Mouse (Mus musculus) right cerebral cortex, postnatal 25 days (tissue): ENCODE measurements around the gene Sox18.

Experiments used
- DNase-seq: peaks from one replicate; pipeline ENCODE4 v3.0.0; 2022

Gene Sox18

DNA sequence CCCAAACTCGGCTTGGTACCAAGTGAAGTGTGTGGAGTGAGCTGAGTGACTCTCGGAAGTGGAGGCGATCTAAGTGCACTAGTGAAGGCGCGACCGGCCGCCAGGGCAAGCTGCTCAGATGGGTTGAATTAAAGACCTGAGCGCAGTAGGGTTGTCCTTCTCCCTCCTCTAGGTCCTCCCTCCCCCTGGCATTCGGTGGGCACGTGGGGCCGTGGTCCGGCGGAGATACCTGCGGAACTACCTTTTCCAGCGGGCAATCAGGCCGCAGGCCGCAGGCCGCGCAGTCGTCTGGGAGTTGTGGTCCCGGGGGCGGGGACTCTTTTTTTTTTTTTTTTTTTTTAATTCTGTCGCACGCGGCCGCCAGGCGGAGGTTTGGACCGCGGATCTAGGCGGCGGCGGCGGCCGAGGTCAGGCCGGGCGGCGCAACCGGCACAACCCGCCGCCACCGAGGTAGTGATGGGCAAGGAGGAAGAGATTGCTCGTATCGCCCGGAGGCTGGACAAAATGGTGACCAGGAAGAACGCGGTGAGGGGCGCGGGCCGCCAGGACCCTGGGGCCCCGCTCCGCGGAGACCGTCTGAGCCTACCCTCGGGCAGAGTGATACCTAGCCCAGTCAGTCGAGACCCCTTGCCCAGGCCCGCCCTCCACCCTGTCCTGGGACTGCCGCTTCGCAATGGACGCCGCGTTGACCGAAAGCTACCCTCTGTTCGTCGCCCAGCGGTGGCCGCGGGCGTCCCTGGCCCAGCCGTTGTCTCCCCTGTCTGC is 8.7 kb upstream of the Sox18 start, which contains the start of gene Tcea2:
Tcea2 (plus strand) TSS at position 360 of the 765 bp plus-strand sequence.
- peak; percentile 80 for DNase-seq

DNA sequence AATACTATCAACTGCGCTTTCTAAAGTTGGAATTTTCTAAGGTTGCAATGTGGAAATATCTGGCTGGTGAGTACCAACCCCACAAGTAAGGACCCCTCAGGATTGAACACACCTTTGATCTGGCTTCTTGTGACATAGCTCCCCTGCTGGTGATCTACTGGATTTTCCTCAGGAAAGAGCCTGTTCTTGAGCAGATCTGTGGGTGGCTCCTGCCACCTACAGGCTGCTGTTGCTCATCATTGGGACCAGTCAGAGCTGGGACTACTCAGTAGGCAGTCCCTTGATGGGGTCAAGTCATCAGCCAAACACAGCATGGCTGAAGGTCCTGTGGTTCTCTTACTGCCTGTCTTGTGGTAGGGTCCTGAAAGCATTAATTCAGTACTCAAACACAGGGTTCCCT is 7.3 kb upstream of the Sox18 start:
- peak; percentile 71 for DNase-seq

DNA sequence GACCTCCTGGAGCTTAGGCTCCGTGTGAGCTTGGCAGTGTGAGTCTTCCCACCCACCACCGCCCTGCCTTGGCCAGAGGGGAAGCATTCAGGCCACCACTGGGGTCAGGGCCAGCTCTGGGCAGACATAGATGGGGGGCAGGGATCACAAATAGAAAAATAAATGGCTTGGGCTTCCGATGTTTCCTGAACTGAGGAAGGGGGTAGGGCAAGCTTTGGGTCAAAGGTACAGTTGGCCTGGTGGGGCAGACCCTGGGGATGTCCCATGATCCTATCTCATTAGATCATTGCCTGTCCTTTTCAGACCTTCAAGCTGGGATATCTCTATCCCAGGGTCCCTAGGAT is 6.3 kb upstream of the Sox18 start:
- DNase-seq = no peak

DNA sequence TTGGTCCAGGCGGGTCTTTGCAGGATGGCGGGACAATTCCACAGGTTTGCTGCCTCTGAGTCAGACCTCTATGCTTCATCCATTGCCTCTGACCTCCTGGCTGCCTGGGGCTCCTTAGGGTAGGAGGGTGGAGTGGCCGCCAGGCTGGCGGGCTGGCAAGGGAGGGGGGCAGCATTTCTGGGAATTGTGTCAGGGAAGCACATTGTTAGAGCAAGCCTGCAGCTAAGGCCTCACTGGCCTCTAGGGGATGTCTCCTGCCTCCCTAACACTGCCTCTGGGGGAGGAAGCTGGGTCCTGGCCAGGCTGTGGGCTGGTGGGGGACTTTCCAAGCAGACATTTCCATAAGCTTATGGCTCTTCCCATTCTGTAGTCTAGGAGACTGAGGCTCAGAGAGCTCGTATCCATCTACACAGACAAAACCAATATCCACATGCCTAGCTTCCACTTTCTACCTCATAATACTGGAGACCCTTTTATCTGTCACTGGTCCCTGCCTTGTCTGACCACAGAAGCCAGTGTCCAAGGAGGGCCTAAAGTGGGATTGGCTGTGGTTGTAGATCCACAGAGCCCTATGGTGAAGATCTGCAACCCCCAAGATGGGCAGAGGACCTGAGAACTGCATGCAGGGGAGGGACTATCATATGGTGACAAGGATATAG is 5.8 kb upstream of the Sox18 start:
- DNase-seq = no peak

DNA sequence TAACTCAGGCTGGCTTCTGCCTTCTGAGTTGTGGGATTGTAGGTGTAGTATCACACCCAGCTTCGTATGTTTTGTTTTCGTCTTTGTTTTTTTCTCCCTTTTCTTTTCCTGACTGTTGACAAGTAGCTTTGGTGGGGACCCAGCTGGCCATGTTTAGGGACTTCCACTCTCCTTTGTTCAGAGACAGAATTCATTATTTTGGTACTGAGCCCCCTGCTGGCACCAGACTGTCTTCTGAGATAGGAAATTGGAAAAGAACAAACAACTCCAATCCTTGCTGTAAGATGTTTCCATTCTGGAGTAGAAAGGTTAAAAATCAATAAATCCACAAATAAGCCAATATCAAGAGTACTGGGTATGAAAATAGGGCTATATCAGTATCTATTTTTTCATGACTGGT is 5.0 kb upstream of the Sox18 start:
- no peak for DNase-seq

DNA sequence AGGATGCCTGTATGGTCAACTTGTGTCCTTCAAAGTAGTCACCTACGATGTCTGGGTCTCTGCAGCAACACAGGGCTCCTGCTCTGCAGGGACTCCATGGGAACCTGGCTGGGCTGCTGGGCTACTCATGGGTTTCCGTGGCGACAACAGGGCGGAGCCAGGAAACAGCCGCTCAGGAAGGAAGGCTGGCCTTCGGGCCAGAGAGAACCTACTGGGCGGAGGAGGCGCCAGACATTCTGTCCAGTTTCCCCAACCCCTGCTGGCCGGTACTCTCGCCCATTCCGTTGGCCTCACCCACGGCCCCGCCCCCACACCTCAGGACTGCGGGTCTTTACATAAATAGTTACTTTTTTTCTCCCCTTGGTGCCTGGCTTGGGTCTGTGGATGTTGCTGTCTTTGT is 4.0 kb upstream of the Sox18 start:
- no peak for DNase-seq

DNA sequence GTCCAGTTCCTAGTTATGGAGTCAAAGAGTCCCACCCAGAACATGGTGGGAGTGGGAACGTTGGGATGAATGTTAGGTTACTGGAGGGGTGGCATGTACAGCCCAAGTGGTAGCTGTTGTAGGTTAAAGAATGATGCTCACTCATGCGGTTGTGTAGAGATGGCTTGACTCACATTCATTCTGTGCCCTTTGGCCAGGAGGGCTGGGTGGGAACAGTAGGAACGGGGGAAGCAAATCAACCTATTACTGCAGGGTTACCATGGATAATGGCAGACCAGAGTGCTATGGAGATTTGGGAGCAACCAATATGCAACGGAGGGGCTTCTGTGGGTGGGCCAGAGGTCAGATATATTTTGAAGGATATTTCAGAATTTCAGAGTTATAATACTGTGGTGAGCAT is 3.5 kb upstream of the Sox18 start:
- DNase-seq = no peak

DNA sequence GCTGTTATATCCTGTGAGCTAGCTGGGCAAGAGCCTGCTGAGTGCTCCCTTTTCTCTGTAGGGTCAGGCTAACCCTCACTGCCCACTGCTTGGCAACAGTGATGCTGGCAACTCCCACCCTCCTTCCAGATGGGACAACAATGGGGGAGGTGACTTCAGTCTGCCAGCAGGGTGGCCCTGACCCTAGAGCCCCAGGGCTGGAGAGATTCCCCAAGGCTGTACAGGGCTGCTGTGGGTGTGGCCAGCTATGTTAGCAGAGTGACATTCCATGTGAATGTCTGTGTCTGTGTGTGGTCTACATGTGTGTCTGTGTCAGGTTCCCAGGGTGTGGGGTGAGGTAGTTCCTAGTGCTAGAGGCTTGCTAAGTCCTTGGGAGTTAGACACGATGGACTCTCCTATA is 2.1 kb upstream of the Sox18 start:
- DNase-seq = no peak

DNA sequence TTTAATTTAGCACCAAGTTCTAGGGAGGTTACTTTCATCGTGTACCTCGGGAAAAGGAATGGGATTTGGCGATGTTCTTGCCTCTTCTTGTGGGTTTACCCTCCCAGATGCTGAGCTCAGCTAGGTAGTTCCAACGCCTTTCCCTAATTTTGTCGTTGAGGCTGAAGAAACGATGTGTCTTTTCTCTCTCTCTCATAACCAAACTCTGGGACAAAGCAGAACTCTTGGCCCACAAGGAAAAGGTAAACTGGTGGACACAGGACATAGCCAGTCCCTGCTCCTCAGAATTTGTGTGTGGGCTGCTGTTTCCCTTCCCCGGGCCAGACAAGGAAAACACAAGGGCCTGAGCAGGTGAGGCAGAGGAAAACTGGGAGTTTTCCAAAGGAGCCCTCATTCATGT is 544 bp upstream of the Sox18 start:
- DNase-seq = no peak

DNA sequence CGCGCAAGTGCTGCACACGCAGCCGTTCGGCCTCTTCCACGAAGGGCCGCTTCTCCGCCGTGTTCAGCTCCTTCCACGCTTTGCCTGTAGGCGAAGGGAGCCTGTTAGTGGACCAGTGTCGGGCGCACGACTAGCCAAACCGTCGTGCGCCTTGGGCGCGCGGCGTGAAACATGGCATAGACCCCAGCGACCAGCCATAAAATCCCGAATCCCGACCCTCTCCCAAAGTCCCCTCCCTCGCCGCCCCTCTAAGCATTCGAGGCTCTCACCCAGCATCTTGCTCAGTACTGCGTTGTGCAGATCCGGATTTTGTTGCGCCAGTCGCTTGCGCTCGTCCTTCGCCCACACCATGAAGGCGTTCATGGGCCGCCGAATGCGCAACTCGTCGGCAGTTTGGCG is 528 bp downstream of the Sox18 start:
- no peak for DNase-seq

DNA sequence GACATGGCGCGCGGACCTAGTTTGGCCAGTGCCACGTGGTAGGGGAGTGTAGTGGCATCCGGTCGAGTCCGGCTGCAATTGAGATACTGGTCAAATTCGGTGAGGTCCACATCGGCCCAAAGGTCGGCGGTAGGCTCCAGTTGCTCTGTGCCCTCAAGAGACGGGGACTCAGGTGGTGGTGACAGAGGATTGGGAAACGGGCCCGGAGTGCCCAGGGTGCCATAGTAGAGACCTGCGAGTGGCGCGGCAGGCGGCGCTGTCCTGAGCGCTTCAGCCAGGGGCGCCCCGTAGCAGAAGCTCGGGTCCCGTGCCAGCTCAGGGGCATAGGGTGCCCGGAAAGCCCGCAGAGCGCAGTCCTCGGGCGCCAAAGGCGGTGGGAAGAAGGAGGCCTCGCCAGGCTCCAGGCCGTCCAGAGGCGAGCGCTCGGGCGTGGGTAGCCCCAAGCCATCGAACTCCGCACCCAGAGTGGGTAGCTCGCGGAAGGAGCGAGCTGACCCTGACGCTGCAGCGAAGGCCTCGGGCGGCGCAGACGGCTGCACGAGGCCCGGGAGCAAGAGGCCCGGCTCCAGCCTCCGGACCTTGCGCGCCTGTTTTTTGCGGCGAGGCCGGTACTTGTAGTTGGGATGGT is 1.0 kb downstream of the Sox18 start:
- no peak for DNase-seq

DNA sequence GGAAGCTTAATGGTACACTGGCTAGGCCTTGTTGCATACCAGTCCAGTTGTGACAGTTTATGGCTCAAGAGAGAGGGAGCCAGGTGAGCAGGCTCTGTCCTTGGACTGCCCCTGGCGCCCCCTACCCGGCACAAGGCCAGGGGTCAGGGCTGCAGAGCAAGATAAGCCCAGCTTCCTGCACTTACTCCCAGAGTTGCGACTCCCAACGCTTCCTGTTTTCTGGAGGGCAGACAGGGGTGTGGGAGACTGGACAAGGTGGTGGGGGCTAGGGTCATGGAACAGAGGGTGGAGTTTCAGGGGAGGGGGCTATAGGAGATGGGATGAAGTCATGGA is 8.2 kb downstream of the Sox18 start:
- no peak for DNase-seq

DNA sequence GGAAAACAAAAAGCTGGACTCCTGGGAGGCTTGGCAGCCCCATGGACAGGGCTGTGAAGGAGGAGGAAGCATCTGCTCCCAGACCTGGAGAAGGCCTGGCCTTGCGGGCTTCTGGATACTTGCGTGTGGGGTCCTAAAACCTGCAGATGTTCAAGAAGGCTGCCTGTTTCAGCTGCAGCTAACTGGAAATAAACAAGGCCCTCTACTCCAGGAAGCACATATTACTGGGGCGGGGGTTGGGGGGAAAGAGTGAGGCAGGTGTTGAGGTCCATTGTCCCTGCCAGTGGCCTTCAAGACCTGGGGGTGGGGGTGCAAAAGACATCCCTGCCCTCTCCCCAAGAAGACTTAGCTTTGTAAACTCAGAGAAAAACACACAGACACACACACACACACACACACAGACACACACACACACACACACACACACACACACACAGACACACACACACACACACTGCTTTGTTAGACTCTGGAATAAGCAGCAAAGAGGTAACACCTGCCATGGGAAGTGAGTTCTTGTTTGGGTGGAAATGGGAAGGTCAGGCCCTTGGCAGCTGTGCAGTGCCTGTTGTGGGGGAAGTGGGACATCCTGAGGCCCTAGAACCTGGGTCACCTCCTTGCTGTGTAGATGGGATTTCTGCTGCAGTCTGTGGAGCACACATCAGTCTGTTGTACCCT is 8.7 kb downstream of the Sox18 start:
- no peak for DNase-seq

DNA sequence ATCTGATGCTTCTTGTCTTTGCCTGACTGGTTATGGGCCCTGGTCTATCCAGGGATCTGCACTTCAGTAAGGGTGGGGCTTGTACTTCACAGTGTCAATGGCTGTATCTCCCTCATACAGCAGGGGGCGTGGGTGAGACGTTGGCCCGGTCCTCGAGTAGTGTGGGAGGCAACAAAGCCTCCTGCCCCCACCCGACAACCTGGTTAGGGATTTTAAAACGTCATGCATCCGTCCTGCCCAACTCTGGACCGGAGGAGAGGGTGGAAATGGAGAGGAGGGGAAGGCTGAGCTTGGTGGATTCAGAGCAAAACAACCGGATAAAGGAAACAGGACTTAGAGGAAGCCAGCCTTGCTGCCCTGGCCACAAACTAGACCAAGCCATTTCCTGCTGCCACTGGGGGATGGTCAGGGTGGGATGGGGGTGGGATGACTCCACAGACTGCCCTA is 11.8 kb downstream of the Sox18 start:
- DNase-seq = peak; percentile 70

DNA sequence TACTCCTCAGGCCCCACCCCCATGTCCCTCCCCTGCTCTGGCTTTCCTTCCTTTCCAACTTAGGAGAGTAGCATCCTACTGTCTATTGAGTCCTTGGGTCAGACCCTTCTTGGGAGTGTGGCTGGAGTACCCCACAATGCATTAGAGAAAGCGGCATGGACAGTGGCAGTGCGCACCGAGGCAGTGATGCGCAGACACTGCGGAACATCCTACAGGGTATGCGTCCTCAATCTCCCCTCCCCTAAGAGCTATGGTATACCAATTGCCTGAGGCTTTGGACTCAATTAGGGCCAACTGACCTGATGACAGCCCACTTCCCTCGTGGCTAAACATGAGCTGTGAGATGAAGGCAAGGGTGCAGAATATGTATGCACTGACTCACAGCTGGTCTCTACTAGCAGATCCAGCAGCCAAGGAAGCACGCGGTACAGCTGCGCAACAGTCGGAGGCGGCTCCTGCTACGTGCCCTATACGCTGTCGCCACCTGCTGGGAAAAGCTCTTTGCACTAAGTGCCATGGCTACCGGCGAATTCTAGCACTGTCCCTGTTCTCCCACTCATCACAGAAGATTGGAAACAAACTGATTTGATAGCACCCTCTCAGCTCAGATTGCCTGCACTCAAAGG is 12.4 kb downstream of the Sox18 start:
- peak; percentile 48 for DNase-seq

DNA sequence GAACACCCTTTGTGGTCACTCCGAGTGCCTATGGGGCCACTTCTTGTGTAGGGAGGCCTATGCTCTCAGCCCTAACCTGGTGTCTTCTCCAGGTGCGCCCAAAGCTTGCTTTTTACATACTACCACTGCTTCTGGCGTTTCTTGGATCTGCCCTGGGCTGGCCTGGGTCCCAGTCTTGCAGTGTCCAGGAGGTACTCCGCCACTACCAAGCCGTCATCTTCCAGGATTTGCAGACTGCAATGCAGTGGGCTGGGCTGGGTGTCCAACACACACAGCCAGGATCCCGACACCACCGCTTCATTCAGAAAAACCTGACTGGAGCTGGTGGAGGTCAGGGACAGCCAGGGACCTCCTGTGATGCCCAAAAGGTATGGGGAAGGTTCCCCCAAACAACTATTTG is 12.9 kb downstream of the Sox18 start:
- DNase-seq = no peak

DNA sequence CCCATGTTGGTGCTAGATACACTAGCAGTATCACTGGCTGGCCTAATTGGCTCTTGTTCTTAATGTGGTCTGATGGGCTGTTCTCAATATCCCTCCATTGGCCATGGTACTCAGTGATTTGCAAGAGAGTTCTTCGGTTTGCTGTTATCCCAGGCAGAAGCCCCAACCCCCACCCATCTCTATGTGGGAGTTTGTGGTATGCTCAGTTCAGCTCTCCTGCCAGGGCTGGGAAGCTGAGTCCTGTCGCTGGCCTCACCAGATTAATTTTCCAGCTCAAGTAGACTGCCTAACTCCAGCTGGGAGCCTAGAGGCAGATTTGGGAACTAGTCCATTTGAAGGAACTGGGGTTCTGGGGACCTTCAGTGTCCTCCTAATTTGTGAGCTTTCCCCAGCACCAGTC is 14.0 kb downstream of the Sox18 start:
- DNase-seq = no peak

DNA sequence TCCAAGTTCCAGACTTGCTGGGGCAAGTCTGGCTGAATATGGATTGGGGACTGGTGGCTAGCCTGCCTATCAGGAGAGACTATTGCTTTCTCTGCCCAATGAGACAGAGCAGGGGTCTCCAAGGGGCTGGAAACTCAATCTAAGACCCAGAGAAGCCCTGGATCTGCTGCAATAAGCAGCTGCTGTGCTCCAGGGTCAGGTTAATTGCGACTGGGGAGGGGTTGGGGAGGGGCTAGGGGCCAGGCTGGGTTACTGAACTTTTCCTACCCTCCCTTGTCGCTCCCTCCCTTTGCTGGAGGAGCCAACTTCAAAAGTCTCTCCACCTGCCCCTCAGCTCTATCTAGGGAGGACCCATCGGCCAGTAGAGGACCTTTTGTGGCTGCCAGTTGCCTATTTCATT is 14.7 kb downstream of the Sox18 start, which contains the start of gene Gm29797:
Gm29797 (plus strand) TSS at position 301 of the 400 bp plus-strand sequence.
- no peak for DNase-seq

DNA sequence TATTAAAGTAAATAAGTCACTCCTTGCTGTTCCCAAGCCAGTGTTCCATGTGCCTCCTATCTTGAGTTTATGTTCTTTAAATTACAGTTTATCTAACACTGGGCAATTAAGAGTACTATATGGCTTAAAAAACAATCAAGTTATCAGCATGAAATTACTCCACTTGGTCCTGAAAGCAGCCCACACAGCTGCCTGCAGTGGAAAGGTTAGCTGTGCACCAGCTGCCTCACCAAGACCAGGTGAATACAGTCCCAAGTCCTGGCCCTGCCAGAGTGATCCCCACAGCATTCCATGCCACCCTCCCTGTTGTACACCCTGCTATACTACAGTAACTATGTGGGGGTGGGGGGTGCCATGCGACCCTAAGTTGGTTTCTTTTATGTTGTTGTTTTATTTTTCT is 17.9 kb downstream of the Sox18 start:
- no peak for DNase-seq

DNA sequence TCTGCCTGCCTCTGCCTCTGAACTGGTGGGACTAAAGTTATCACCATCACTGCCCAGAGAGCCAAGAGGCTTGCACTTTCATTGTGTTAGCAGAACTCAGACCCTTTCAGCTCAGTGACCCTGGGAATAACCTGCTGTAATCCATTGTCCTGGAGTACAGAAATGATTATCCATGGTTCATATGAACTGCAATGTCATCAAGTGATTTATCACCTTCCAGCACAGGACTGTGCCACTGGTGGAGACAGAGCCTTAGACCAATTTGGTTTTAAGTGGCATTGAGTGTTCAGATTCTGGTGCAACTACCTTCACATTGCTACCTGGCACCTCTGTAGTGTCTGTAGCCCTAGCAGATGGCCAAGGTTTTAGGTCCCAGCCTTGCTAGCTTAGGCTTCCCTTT is 18.4 kb downstream of the Sox18 start:
- DNase-seq = no peak

DNA sequence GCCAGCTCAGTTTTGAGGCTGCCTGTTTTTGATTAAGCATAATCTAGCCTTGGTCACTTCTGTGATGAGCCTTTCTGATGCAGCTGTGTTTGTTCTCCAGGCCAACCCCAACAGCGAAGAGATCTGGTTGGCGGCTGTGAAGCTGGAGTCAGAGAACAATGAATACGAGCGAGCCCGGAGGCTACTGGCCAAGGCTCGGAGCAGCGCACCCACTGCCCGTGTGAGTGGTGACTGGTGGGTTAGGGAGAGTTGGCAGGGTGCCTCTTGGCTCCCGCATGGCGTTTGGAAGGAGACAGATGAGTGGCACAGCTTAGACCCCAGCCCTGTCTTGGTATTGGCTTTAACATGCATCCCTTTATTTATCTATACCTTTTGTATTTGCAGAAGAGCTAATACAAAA is 22.5 kb downstream of the Sox18 start:
- DNase-seq = no peak

DNA sequence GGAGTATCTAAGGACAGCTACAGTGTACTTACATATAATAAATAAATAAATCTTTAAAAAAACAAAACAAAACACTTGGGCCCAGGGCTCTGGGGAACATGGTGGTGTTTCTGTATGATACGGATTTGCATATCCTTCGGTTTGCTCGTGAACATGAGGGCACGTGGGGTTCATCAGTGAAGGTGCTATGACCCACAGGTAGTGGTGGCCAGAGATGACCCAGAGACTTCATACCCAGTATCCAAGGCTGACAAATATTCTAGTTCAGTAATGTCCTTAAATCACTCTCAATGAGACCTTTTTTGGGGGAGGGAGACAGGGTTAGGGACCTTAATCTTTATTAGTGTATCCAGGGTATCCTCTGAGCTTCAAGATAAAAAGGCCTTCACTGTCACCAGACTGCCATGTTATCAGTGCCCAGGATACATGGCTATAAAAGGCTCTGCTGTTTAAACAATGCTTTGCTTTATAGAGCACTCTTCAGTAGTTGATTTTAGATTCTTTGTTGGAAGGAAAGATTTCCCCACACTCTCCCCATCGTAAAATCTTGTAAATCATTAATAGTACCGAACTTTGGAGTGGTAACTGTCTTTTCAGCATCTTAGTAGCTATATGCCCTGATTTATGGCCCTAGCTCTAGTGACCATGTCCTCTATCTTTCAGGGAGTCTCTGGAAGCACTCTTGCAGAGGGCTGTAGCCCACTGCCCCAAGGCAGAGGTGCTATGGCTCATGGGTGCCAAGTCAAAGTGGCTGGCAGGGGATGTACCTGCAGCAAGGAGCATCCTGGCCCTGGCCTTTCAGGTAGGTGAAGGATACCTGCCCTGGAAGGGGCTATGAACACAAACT is 24.6 kb downstream of the Sox18 start:
- DNase-seq = no peak
